ENCODE assay signal across 8 mouse cellular contexts in the genomic region with DNA sequence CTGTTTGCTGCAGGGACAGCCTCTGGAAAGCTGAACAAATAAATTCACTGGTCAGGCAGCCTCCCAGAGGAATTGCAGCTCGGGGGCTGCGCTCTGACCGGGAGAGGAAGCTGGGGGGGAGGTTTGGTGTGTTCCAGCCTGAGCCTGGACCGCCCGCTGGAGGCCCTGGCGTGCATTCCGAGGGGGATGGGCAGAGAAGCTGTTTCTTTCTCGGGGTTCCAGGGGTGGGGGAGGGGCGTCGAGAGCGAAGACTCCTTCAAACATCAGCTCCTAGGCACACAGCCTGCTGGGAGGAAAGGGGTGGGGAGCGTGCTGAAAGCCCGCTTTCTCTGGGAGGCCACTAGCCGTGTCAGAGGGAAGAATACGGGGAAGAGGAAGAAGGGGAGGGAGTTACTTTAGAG. TPM values are rescaled to one million over a fixed set of nuclear protein-coding genes. Genes with fewer than 3 reads are reported as not detected.
DNase-seq lines count a peak whose midpoint lies in the region; ATAC-seq and TF ChIP-seq lines count a peak whose summit lies in the region.

No protein-coding gene starts in this region.

- peak overlapping the region; percentile 92 for H3K4me2 ChIP-seq in hindbrain, embryonic 15.5 days

- WGBS in hindbrain, embryonic 15.5 days, result under 1% methylated on average over 15 of the region's 15 CpGs

- peak overlapping the region; percentile 74 for H3K27ac ChIP-seq in hindbrain, embryonic 15.5 days (replicated peaks)
- H3K27ac ChIP-seq in left cerebral cortex, adult 2 months, result peak overlapping the region; percentile 36

- no peaks in the 10 kb centered on the region for H3K9me3 ChIP-seq in hindbrain, embryonic 15.5 days

- no peak for TF ChIP-seq CTCF in left cerebral cortex, adult 2 months (IDR thresholded peaks at IDR 0.05)

- H3K4me1 ChIP-seq in hindbrain, embryonic 15.5 days (replicated peaks), result peaks cover 52% of the 10 kb centered on the region

- no peaks in the 10 kb centered on the region for H3K27me3 ChIP-seq in hindbrain, embryonic 15.5 days

- H3K9ac ChIP-seq in hindbrain, embryonic 15.5 days, result peak overlapping the region; percentile 32; the same call in 1 of the 2 replicates

- no peaks in the 10 kb centered on the region for H3K36me3 ChIP-seq in hindbrain, embryonic 15.5 days

- ATAC-seq in hindbrain, embryonic 15.5 days (ENCODE audit: low FRiP score, low read depth), result peak; percentile 32
- no peak for ATAC-seq in inflammation-experienced regulatory T-cells, adult 6 months

- DNase-seq in MN1 (ENCODE audit: low spot score), result peak; percentile 91
- peak; percentile 69 to 71 for DNase-seq in cerebellum, postnatal 36 days
- peak; percentile 50 for DNase-seq in gastrocnemius, adult 18-20 months (ENCODE audit: low spot score)
- DNase-seq in left cerebral cortex, adult 2 months (ENCODE audit: extremely low spot score in 1 of 2, low spot score in 2 of 2), result peak; percentile 52 to 77
- DNase-seq in lung, postnatal 14 days, result peak; percentile 79
- peak; percentile 85 for DNase-seq in right cerebral cortex, postnatal 14 days

- intact Hi-C loops in left cerebral cortex, adult 2 months (cut with DNase I), result loop anchor here (2.0 kb wide), 1 partner anchor 14 kb away; no protein-coding TSS in a partner anchor

- peak overlapping the region; percentile 96 for H3K4me3 ChIP-seq in hindbrain, embryonic 15.5 days
- peak overlapping the region; percentile 3; the same call in 1 of the 2 replicates for H3K4me3 ChIP-seq in left cerebral cortex, adult 2 months

RNA-seq across cellular contexts. Expression of gene Zcchc3, which starts 3.9 kb away (rescaled TPM):
- total RNA-seq in gastrocnemius, adult 18-20 months (2021), result under 1 TPM; 0.62 to 0.76 TPM
- 18.6 TPM in 2 replicates for polyA plus RNA-seq in hindbrain, embryonic 15.5 days (2015; fragmentation: Nextera tagmentation; extraction: Ambion mirVana)
- total RNA-seq in left cerebral cortex, adult 2 months (2021), result 1 to 10 TPM; 8.5 to 9.9 TPM
- polyA plus RNA-seq in inflammation-experienced regulatory T-cells, adult 6 months (2017; shearing (Covaris generic)), result under 1 TPM; 0.34 to 0.95 (median 0.93) TPM

RNA-seq across cellular contexts. Expression of gene 6820408C15Rik, which starts 4.4 kb away (rescaled TPM):
- total RNA-seq in gastrocnemius, adult 18-20 months (2021), result not detected
- polyA plus RNA-seq in hindbrain, embryonic 15.5 days (2015; fragmentation: Nextera tagmentation; extraction: Ambion mirVana), result 2.2 and 2.3 TPM in 2 replicates
- 1 to 10 TPM; 2.4 to 3.0 TPM for total RNA-seq in left cerebral cortex, adult 2 months (2021)
- not detected for polyA plus RNA-seq in inflammation-experienced regulatory T-cells, adult 6 months (2017; shearing (Covaris generic))

RNA-seq across cellular contexts. Expression of gene Sox12, which starts 13.1 kb away (rescaled TPM):
- total RNA-seq in gastrocnemius, adult 18-20 months (2021), result under 1 TPM; 0.34 to 0.57 TPM
- 13.8 and 14.9 TPM in 2 replicates for polyA plus RNA-seq in hindbrain, embryonic 15.5 days (2015; fragmentation: Nextera tagmentation; extraction: Ambion mirVana)
- 10 to 100 TPM; 12.8 to 15.7 TPM for total RNA-seq in left cerebral cortex, adult 2 months (2021)
- under 1 TPM in 2 of 3 experiments, not detected in 1; 0.39 to 0.49 TPM for polyA plus RNA-seq in inflammation-experienced regulatory T-cells, adult 6 months (2017; shearing (Covaris generic))

RNA-seq across cellular contexts. Expression of gene Nrsn2, which starts 34.5 kb away (rescaled TPM):
- total RNA-seq in gastrocnemius, adult 18-20 months (2021), result not detected
- polyA plus RNA-seq in hindbrain, embryonic 15.5 days (2015; fragmentation: Nextera tagmentation; extraction: Ambion mirVana), result 50.6 and 60.3 TPM in 2 replicates
- total RNA-seq in left cerebral cortex, adult 2 months (2021), result 10 to 100 TPM; 74.6 to 90.8 TPM
- not detected for polyA plus RNA-seq in inflammation-experienced regulatory T-cells, adult 6 months (2017; shearing (Covaris generic))

RNA-seq across cellular contexts. Expression of gene Defb23, which starts 53.4 kb away (rescaled TPM):
- total RNA-seq in gastrocnemius, adult 18-20 months (2021), result not detected
- not detected in 2 replicates for polyA plus RNA-seq in hindbrain, embryonic 15.5 days (2015; fragmentation: Nextera tagmentation; extraction: Ambion mirVana)
- not detected for total RNA-seq in left cerebral cortex, adult 2 months (2021)
- polyA plus RNA-seq in inflammation-experienced regulatory T-cells, adult 6 months (2017; shearing (Covaris generic)), result not detected

Comparison
In these comparisons a context has a peak if more than half of its experiments do, and no peak if none do; other contexts are left out.
1. RNA of gene Zcchc3, which starts 3.9 kb away (total RNA-seq): 8.5 to 9.9 TPM in left cerebral cortex, adult 2 months; 0.62 to 0.76 TPM in gastrocnemius, adult 18-20 months; every median in the first group is over 4 times any median in the second.
2. RNA of gene Sox12, which starts 13.1 kb away (total RNA-seq): 12.8 to 15.7 TPM in left cerebral cortex, adult 2 months; 0.34 to 0.57 TPM in gastrocnemius, adult 18-20 months; every median in the first group is over 4 times any median in the second.
3. Peak in every context shown above with its lines, with median percentiles within 50 percentile points of each other: DNase-seq.